Comparison of ENCODE assay signal across 17 mouse cellular contexts in genomic region chr16:92056711-92057110, GRCm38 (mm10). TPM values are rescaled to one million over a fixed set of nuclear protein-coding genes. Genes with fewer than 3 reads are reported as not detected.
"Had no signal": no experiment of that assay in that cellular context is flagged by ENCODE, and none has a peak within 500 bp of the region (broad histone marks: within the 10 kb centered on the region; RNA-seq: fewer than 3 reads in every experiment).

No protein-coding gene starts in this region.

- DNase-seq: kidney, adult 9 months; kidney, postnatal 36 days; layer of hippocampus, adult 9-11 months; layer of hippocampus, postnatal 36 days; lung, postnatal 14 days; thymus, adult 18-20 months had no signal

- H3K27ac ChIP-seq: lung, embryonic 15.5 days; macrophage had no signal

- H3K36me3 ChIP-seq: lung, embryonic 15.5 days had no signal

RNA-seq across cellular contexts. Expression of gene Gm49711, which starts 1.4 kb away (rescaled TPM):
- total RNA-seq: layer of hippocampus, adult 18-20 months; layer of hippocampus, postnatal 36 days; left cerebral cortex, postnatal 36 days; midbrain, postnatal 0 days; neutrophil, adult 5-6 weeks had no signal
- polyA plus RNA-seq: intestine, embryonic 16.5 days; liver, embryonic 16.5 days; lung, embryonic 15.5 days; macrophage; midbrain, embryonic 11.5 days; neural tube, embryonic 11.5 days; stomach, embryonic 14.5 days had no signal
